Mouse (Mus musculus): ENCODE data around the gene Yif1a. TPM values are rescaled to one million over a fixed set of nuclear protein-coding genes. Genes with fewer than 3 reads are reported as not detected.
"Not testable (repeated sequence)": the region's sequence is repeated elsewhere in the genome, so short reads cannot be mapped to it uniquely, and the experiment has no call there.

The Yif1a gene
- polyA plus RNA-seq, 1 experiment = 62.8 TPM

DNA sequence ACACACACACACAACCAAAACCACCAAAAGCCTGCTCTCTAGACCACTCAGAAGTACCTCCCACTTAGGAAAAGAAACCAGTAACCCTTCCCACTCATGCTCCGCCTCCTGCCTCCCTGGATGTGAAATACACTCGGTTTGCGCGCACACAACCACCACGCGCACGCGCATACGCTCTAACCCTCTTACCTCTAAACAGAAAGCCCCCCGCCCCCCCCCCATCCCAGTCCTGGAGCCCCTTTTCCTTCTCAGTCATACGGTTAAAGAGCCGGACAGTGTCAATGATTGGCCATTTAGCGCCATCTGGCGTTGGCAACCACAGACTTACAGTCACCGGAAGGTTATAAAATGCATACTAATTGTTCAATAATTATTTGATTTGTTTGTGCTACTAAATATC, 15.3 kb upstream of the Yif1a start:
- no peak for TF ChIP-seq POLR2A (IDR thresholded peaks at IDR 0.05; ENCODE audit: borderline replicate concordance, extremely low read depth, insufficient read depth, insufficient read length, poor library complexity, severe bottlenecking)
- TF ChIP-seq CTCF (IDR thresholded peaks at IDR 0.05; ENCODE audit: borderline replicate concordance, extremely low read depth, insufficient read depth, insufficient read length) = peak; percentile 69; the same call in 1 of the 2 replicates
- peak; percentile 87 for DNase-seq (ENCODE audit: low read depth)

DNA sequence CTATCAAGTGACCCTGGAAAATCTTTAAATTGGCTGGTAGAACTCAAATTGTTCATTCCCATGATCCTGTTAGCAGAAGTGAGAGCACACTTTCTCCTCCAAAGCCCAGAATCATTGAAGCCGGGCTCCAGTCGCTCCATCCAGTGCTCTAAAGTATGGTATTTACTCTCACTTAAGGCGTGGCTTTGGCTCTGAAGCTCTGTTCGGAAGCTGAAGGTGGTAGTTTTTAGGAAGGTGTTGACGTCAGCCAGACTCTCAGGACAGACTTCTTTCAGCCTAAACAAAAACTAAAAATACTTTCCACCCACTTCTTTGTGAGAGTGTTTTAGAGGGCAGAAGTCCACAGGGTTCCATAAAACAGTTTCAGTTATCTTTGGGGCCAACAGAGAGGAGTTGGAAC, 14.8 kb upstream of the Yif1a start:
- TF ChIP-seq POLR2A (IDR thresholded peaks at IDR 0.05; ENCODE audit: borderline replicate concordance, extremely low read depth, insufficient read depth, insufficient read length, poor library complexity, severe bottlenecking) (no peak), CTCF (IDR thresholded peaks at IDR 0.05; ENCODE audit: borderline replicate concordance, extremely low read depth, insufficient read depth, insufficient read length) (no peak)
- no peak for DNase-seq (ENCODE audit: low read depth)

DNA sequence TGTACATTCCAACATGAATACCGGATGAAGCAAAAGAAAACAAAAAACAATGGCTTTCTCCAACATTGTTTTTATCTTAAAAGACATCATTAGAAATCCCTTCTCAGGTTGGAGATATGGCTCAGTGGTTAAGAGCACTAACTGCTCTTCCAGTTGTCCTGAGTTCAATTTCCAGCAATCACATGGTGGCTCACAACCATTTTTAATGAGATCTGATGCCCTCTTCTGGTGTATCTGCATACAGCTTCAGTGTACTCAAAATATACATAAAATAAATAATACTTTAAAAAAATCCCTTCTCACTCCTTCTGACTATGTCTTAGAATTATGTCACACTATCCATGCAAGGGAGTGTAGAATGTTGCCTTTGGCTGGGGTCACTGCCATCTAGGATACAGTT, 9.1 kb upstream of the Yif1a start:
- no peak for TF ChIP-seq POLR2A (IDR thresholded peaks at IDR 0.05; ENCODE audit: borderline replicate concordance, extremely low read depth, insufficient read depth, insufficient read length, poor library complexity, severe bottlenecking)
- no peak for TF ChIP-seq CTCF (IDR thresholded peaks at IDR 0.05; ENCODE audit: borderline replicate concordance, extremely low read depth, insufficient read depth, insufficient read length)
- no peak for DNase-seq (ENCODE audit: low read depth)

DNA sequence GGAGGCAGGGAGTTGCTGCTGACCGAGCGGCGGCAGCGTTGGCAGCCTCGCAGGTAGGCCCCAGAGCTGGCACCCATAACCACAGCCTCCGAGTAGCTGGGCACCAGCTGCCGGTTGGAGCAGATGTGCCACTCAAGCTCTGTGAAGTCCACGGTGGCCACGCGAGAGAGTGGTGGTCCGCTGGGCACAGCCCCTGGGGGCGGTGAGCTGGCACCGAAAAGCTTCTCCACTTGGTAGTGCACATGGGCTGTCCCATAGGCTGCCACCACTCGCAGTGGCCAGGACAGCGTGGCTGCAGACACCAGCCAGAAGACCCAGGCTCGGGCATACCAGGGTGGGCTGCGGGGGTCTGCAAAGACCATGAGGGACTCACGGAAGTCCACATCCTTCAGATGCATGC, 6.3 kb upstream of the Yif1a start:
- no peak for DNase-seq (ENCODE audit: low read depth)
- no peak for TF ChIP-seq POLR2A (IDR thresholded peaks at IDR 0.05; ENCODE audit: borderline replicate concordance, extremely low read depth, insufficient read depth, insufficient read length, poor library complexity, severe bottlenecking)
- TF ChIP-seq CTCF (IDR thresholded peaks at IDR 0.05; ENCODE audit: borderline replicate concordance, extremely low read depth, insufficient read depth, insufficient read length) = no peak

DNA sequence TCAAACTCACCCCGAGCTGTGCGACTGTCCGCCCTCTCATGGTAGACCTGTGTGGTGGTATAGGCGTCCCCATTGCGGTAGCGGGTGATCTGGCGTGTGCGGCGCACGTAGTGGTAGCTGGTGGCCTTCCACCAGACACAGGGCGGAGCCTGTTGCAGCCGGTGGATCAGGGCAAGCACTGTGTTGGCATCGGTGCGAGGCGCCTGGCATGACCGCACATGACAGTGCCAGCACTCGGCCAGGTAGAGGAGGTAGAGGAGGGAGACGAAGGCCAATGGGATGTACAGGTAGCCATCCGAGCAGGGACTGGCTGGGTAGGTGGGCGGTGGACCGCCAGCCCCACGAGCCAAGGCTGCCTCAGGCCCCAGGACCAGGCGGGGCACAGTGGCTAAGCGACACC, 5.7 kb upstream of the Yif1a start:
- no peak for DNase-seq (ENCODE audit: low read depth)
- no peak for TF ChIP-seq POLR2A (IDR thresholded peaks at IDR 0.05; ENCODE audit: borderline replicate concordance, extremely low read depth, insufficient read depth, insufficient read length, poor library complexity, severe bottlenecking)
- TF ChIP-seq CTCF (IDR thresholded peaks at IDR 0.05; ENCODE audit: borderline replicate concordance, extremely low read depth, insufficient read depth, insufficient read length) = no peak

DNA sequence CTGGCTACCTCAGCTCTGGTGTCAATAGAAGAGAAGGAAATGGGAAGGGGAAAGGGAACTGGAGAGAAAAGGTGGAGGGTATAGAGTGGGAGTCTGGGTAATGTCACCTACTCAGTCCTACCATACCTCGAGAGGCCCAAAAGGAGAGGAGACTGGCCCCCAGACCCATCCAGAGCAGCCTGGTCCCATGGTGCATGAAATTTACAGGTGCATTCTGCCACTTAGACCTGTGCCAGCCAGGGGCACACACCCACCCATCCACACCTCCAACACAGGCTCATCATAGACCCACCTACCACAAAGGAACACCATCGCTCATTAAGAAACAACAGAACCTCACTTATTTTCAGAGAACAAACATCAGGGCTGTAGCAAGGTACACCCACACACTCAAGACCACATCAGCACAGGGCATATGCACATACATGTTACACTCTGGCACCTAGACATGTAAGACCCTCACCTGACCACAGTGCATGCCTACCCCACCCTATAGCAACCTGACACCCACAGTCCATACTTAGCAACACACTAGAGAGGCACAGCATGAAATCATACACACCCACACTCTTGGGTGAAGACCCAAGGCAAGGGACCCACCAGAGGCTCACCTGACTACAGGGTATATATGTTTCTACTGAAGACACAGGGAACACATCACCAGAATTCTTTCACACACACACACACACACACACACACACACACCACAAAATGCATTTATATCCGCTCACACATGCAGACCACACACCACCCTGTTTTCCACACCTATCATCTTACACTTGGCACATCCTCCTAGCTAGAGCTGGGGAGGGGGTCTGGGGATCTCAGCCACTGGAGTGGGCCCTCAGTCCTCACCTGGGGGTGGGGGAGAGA, 4.1 kb upstream of the Yif1a start:
- DNase-seq (ENCODE audit: low read depth) = no peak
- no peak for TF ChIP-seq POLR2A (IDR thresholded peaks at IDR 0.05; ENCODE audit: borderline replicate concordance, extremely low read depth, insufficient read depth, insufficient read length, poor library complexity, severe bottlenecking)
- no peak for TF ChIP-seq CTCF (IDR thresholded peaks at IDR 0.05; ENCODE audit: borderline replicate concordance, extremely low read depth, insufficient read depth, insufficient read length)

DNA sequence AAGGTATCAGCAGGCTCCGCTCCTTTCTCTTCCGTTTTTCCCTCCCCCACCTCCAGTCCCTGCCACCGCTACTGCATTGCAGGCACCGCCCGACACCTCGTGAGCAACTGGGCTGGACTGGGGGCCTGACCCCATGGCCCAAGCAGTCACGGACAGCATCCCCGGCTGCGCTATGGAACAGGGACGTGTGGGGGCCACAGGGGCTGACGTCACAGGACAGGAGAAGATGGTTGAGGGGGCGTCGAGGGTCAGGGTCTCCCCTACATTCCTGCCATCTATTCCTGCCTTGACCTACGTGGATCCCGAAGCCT, 3.5 kb upstream of the Yif1a start:
- no peak for TF ChIP-seq POLR2A (IDR thresholded peaks at IDR 0.05; ENCODE audit: borderline replicate concordance, extremely low read depth, insufficient read depth, insufficient read length, poor library complexity, severe bottlenecking)
- TF ChIP-seq CTCF (IDR thresholded peaks at IDR 0.05; ENCODE audit: borderline replicate concordance, extremely low read depth, insufficient read depth, insufficient read length) = no peak
- DNase-seq (ENCODE audit: low read depth) = no peak

DNA sequence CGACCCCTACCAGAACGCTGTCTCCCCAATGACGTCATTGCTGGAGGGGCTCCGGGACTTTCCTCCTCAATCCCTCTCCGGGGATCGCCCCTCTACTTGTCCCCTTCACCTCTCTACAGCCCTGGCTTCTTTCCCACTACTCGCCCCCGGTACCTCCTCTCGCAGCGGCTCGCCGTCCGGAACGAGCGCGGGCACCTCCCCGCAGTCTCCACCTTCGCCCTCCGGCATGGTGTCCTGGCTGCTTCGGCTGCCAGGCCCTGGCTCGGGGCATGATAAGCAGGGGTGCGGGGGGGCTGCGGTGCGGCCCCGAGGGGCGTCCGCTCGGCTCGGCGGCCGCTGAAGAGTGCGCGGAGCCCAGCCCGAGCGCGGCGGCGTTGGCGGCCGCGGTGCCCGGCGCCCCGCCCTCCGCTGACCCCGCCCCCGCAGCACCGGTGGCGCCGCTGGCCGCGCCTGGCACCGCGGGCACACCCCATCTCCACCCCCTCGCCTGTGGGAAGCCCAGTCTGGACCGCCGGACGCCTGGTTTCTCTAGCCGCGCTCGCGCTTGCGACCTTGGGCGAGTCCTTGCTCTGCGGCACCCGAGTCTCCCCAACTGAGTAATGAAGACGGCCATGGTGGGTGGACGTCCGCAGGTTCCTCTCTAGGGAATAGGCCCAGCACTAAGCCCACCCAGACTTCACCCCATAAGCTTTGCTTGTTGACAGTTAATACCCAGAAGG, 3.0 kb upstream of the Yif1a start, which contains the start of gene Tmem151a:
Tmem151a (minus strand) TSS at position 387 of the 719 bp plus-strand sequence.
- TF ChIP-seq CTCF (IDR thresholded peaks at IDR 0.05; ENCODE audit: borderline replicate concordance, extremely low read depth, insufficient read depth, insufficient read length) (no peak), POLR2A (IDR thresholded peaks at IDR 0.05; ENCODE audit: borderline replicate concordance, extremely low read depth, insufficient read depth, insufficient read length, poor library complexity, severe bottlenecking) (no peak)
- DNase-seq (ENCODE audit: low read depth) = no peak

DNA sequence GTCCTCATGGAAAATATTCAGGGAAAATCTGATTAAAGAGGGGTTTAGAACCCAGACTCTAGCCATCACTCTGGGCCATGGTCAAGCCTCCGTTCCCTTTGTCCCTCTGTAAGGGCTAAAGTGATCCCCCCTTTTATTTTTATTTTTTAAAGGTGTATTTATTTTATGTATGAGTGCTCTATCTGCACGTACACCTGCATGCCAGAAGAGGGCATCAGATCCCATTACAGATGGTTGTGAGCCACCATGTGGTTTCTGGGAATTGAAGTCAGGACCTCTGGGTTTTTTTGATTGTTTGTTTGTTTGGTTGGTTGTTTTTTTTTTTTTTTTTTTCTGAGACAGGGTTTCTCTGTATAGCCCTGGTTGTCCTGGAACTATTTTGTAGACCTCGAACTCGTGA, 1.8 kb upstream of the Yif1a start:
- not testable (repeated sequence) for DNase-seq (ENCODE audit: low read depth)

DNA sequence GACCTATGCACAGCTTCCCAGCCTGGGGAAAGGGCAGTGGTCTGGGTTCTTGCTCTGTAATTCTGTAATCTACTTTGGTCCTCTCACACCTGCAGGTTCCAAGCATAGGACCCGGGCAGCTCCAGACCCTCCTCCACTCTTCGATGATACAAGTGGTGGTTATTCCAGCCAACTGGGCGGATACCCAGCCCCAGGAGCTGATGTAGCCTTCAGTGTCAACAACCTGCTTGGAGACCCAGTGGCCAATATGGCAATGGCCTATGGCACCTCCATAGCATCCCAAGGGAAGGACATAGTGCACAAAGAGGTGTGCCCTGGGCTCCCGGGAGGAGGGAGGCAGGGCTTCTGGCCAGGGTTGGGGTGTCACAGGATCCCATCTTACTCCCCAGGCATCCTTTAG, 986 bp downstream of the Yif1a start:
- no peak for DNase-seq (ENCODE audit: low read depth)
- TF ChIP-seq POLR2A (IDR thresholded peaks at IDR 0.05; ENCODE audit: borderline replicate concordance, extremely low read depth, insufficient read depth, insufficient read length, poor library complexity, severe bottlenecking) (no peak), CTCF (IDR thresholded peaks at IDR 0.05; ENCODE audit: borderline replicate concordance, extremely low read depth, insufficient read depth, insufficient read length) (no peak)

DNA sequence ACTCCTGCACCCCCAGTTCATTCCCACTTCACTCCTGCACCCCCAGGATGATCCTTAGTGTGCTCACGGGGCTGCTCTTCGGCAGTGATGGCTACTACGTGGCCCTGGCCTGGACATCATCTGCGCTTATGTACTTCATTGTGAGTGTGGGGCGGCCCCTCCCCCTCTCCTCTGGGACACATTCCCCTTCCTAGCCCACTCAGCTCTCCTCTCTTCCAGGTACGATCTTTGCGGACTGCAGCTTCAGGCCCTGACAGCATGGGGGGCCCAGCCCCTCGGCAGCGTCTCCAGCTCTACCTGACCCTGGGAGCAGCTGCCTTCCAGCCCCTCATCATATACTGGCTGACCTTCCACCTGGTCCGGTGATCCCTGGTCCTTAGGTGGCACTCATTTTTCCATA, 3.7 kb downstream of the Yif1a start:
- TF ChIP-seq CTCF (IDR thresholded peaks at IDR 0.05; ENCODE audit: borderline replicate concordance, extremely low read depth, insufficient read depth, insufficient read length) (no peak), POLR2A (IDR thresholded peaks at IDR 0.05; ENCODE audit: borderline replicate concordance, extremely low read depth, insufficient read depth, insufficient read length, poor library complexity, severe bottlenecking) (no peak)
- DNase-seq (ENCODE audit: low read depth) = no peak
